Comparison of ENCODE assay signal across 27 mouse cellular contexts in genomic region chr7:71425982-71426381, GRCm38 (mm10).
DNase-seq lines count a peak whose midpoint lies in the region; ATAC-seq lines count a peak whose summit lies in the region.
"Had no signal": no experiment of that assay in that cellular context is flagged by ENCODE, and none has a peak within 500 bp of the region (broad histone marks: within the 10 kb centered on the region; RNA-seq: fewer than 3 reads in every experiment).

No protein-coding gene starts in this region.

- no peak overlapping the region for H3K9ac ChIP-seq in kidney, embryonic 15.5 days
- H3K9ac ChIP-seq: embryonic facial prominence, embryonic 12.5 days; embryonic facial prominence, embryonic 15.5 days; forebrain, postnatal 0 days; heart, embryonic 12.5 days; heart, embryonic 15.5 days; hindbrain, embryonic 14.5 days had no signal

- WGBS in kidney, embryonic 15.5 days = 29% methylated on average over 2 of the region's 2 CpGs
- 23% methylated on average over 2 of the region's 2 CpGs for WGBS in embryonic facial prominence, embryonic 10.5 days
- WGBS in limb, embryonic 10.5 days = 38% methylated on average over 2 of the region's 2 CpGs

- no peak overlapping the region for H3K4me3 ChIP-seq in kidney, embryonic 15.5 days (replicated peaks)
- no peak overlapping the region for H3K4me3 ChIP-seq in embryonic facial prominence, embryonic 10.5 days
- no peak overlapping the region for H3K4me3 ChIP-seq in limb, embryonic 10.5 days
- H3K4me3 ChIP-seq: embryonic facial prominence, embryonic 12.5 days; embryonic facial prominence, embryonic 15.5 days; heart, embryonic 12.5 days; heart, embryonic 15.5 days had no signal

- 0 out of 2 replicates have a peak overlapping the region, but pooled peaks have one; percentile 37 for H3K27ac ChIP-seq in kidney, embryonic 15.5 days
- H3K27ac ChIP-seq in embryonic facial prominence, embryonic 10.5 days (replicated peaks) = no peak overlapping the region
- no peak overlapping the region for H3K27ac ChIP-seq in limb, embryonic 10.5 days
- H3K27ac ChIP-seq: embryonic facial prominence, embryonic 12.5 days; embryonic facial prominence, embryonic 15.5 days; heart, embryonic 15.5 days; hindbrain, embryonic 14.5 days had no signal

- no peaks in the 10 kb centered on the region for H3K36me3 ChIP-seq in kidney, embryonic 15.5 days
- no peaks in the 10 kb centered on the region for H3K36me3 ChIP-seq in embryonic facial prominence, embryonic 10.5 days (replicated peaks)
- H3K36me3 ChIP-seq in limb, embryonic 10.5 days = no peaks in the 10 kb centered on the region
- H3K36me3 ChIP-seq: embryonic facial prominence, embryonic 12.5 days; embryonic facial prominence, embryonic 15.5 days; heart, embryonic 12.5 days; heart, embryonic 15.5 days had no signal

- H3K4me2 ChIP-seq in kidney, embryonic 15.5 days = no peak overlapping the region
- H3K4me2 ChIP-seq: embryonic facial prominence, embryonic 12.5 days; embryonic facial prominence, embryonic 15.5 days; heart, embryonic 12.5 days; heart, embryonic 15.5 days; hindbrain, embryonic 14.5 days had no signal

- ATAC-seq in kidney, embryonic 15.5 days (replicated peaks; ENCODE audit: low FRiP score) = peak; percentile 62; the same call in 1 of the 2 replicates
- ATAC-seq: forebrain, embryonic 14.5 days; forebrain, postnatal 0 days; intestine, postnatal 0 days had no signal

- H3K27me3 ChIP-seq in kidney, embryonic 15.5 days = no peaks in the 10 kb centered on the region
- no peaks in the 10 kb centered on the region for H3K27me3 ChIP-seq in embryonic facial prominence, embryonic 10.5 days (replicated peaks; ENCODE audit: low read depth, poor library complexity, severe bottlenecking)
- H3K27me3 ChIP-seq in limb, embryonic 10.5 days (ENCODE audit: low read depth, poor library complexity, severe bottlenecking) = no peaks in the 10 kb centered on the region
- H3K27me3 ChIP-seq: embryonic facial prominence, embryonic 12.5 days; embryonic facial prominence, embryonic 15.5 days; heart, embryonic 12.5 days; heart, embryonic 15.5 days had no signal

- peaks cover 5% of the 10 kb centered on the region; the same call in 1 of the 2 replicates for H3K4me1 ChIP-seq in kidney, embryonic 15.5 days
- H3K4me1 ChIP-seq in embryonic facial prominence, embryonic 10.5 days = peaks cover 8% of the 10 kb centered on the region
- H3K4me1 ChIP-seq in limb, embryonic 10.5 days = peaks cover 8% of the 10 kb centered on the region
- H3K4me1 ChIP-seq: embryonic facial prominence, embryonic 12.5 days; embryonic facial prominence, embryonic 15.5 days; heart, embryonic 12.5 days; heart, embryonic 15.5 days had no signal

- DNase-seq in embryo, embryonic 10 days (ENCODE audit: low spot score) = peak; percentile 46
- no peak for DNase-seq in embryo, embryonic 9.5 days (ENCODE audit: extremely low spot score)
- no peak for DNase-seq in kidney, postnatal 36 days
- peak; percentile 73 for DNase-seq in embryonic facial prominence, embryonic 10.5 days (ENCODE audit: low spot score)
- peak; percentile 36 for DNase-seq in limb, embryonic 10.5 days (ENCODE audit: low spot score)
- DNase-seq in testis, postnatal 14 days (ENCODE audit: low spot score) = no peak
- no peak for DNase-seq in adrenal gland, postnatal 4 days (ENCODE audit: low spot score in 2 of 2)
- DNase-seq: adrenal gland, postnatal 10 days; adrenal gland, postnatal 36 days; cerebellum, adult 11 months; cerebellum, adult 2 months; cerebellum, adult 9-11 months; cerebellum, postnatal 25 days; forebrain, postnatal 0 days; gastrocnemius, postnatal 10 days; gastrocnemius, postnatal 36 days; heart, adult 11 months; heart, postnatal 10 days; heart, postnatal 36 days had no signal

- H3K9me3 ChIP-seq in kidney, embryonic 15.5 days (replicated peaks) = no peaks in the 10 kb centered on the region
- no peaks in the 10 kb centered on the region for H3K9me3 ChIP-seq in embryonic facial prominence, embryonic 10.5 days
- H3K9me3 ChIP-seq in limb, embryonic 10.5 days (replicated peaks) = no peaks in the 10 kb centered on the region
- H3K9me3 ChIP-seq: embryonic facial prominence, embryonic 12.5 days; embryonic facial prominence, embryonic 15.5 days; heart, embryonic 12.5 days; heart, embryonic 15.5 days had no signal

Comparison
In these comparisons a context has a peak if more than half of its experiments do, and no peak if none do; other contexts are left out.
1. DNase-seq: peak in embryo, embryonic 10 days (single experiment), embryonic facial prominence, embryonic 10.5 days (single experiment) and limb, embryonic 10.5 days (single experiment); none in embryo, embryonic 9.5 days (single experiment), kidney, postnatal 36 days (0 of 2), testis, postnatal 14 days (single experiment) and adrenal gland, postnatal 4 days (0 of 2).